Mouse (Mus musculus): ENCODE results near the gene Hip1r.

DNA sequence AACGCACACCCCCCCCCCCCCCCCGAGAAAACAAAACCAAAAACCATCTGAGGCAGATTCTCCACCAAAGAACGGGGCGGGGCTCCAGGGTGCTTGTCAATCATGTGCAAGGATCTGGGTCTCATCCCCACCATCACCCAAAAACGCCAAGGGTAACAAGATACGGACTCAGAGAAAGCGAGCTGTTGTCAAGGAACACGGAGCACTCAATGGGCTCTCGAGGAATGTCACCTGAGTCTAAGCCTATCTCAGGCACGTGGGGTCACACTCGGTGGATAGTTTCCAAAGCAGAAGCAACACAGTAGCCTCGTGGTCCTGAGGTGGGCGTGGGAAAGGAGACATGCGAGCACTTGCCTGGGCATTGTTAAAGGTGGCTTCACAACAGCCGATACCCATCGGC, 40.3 kb downstream of the Hip1r start:
- TF ChIP-seq CTCF (IDR thresholded peaks at IDR 0.05; ENCODE audit: low read depth, low read length) (no peak), POLR2A (IDR thresholded peaks at IDR 0.05; ENCODE audit: extremely low read depth, insufficient read depth, low read length) (no peak)

Measured in liver, adult 2 months (tissue).